Mouse (Mus musculus) MEL (cell line): ENCODE data around the gene Chil1. TPM values are rescaled to one million over a fixed set of nuclear protein-coding genes. Genes with fewer than 3 reads are reported as not detected.

Experiments
- DNase-seq: peaks from one replicate; pipeline ENCODE4 v3.0.0; 2011; ENCODE audit warnings: low read depth, low spot score
- H3K27ac ChIP-seq: 2 replicates; pipeline ENCODE4 v1.5.1; 2012; ENCODE audit warnings: low read depth, mild to moderate bottlenecking, control low read depth, low read length, moderate library complexity; ENCODE audit not compliant: control insufficient read depth
- H3K27me3 ChIP-seq, 2 experiments: fragments of 150-350 bp in 1 of 2; sonication (generic) in 1 of 2; 2 replicates each; pipeline ENCODE4 v1.6.1; 2012; ENCODE audit warnings: low read length in 2 of 2, mild to moderate bottlenecking in 2 of 2, improper control_type of control experiment in 1 of 2, moderate library complexity in 1 of 2; ENCODE audit not compliant: insufficient read depth in 2 of 2, control insufficient read depth in 1 of 2
- H3K36me3 ChIP-seq, 2 experiments: 2 replicates each; pipeline ENCODE4 v1.6.1; 2012 to 2014; ENCODE audit warnings: low read length in 2 of 2, improper control_type of control experiment in 1 of 2, inconsistent platforms in 1 of 2, mild to moderate bottlenecking in 1 of 2; ENCODE audit not compliant: insufficient read depth in 2 of 2, control insufficient read depth in 1 of 2
- H3K4me1 ChIP-seq, 2 experiments: fragments of 150-350 bp in 1 of 2; sonication (generic) in 1 of 2; 2 replicates each; pipeline ENCODE4 v1.6.1; 2012; ENCODE audit warnings: low read length in 2 of 2, improper control_type of control experiment in 1 of 2, mild to moderate bottlenecking in 1 of 2; ENCODE audit not compliant: insufficient read depth in 2 of 2, control insufficient read depth in 1 of 2
- H3K4me3 ChIP-seq, 2 experiments: fragments of 150-350 bp in 1 of 2; sonication (generic) in 1 of 2; 2 replicates each; pipeline ENCODE4 v1.5.1; 2012; ENCODE audit warnings: low read depth in 2 of 2, low read length in 2 of 2, mild to moderate bottlenecking in 2 of 2, moderate library complexity in 2 of 2, control low read depth in 1 of 2, improper control_type of control experiment in 1 of 2; ENCODE audit not compliant: control insufficient read depth in 1 of 2, insufficient read depth in 1 of 2
- H3K79me2 ChIP-seq: 2 replicates; pipeline ENCODE4 v1.6.1; 2012; ENCODE audit warnings: mild to moderate bottlenecking, low read length, moderate library complexity; ENCODE audit not compliant: control insufficient read depth, poor library complexity, insufficient read depth
- H3K9ac ChIP-seq: 2 replicates; pipeline ENCODE4 v1.6.1; 2012; ENCODE audit warnings: low read depth, mild to moderate bottlenecking, control low read depth, low read length, moderate library complexity; ENCODE audit not compliant: control insufficient read depth, poor library complexity, severe bottlenecking
- H3K9me3 ChIP-seq: fragments of 150-350 bp; sonication (generic); replicated peaks from 2 replicates; pipeline ENCODE4 v1.6.1; 2012; ENCODE audit warnings: mild to moderate bottlenecking, low read length, improper control_type of control experiment, moderate library complexity; ENCODE audit not compliant: insufficient read depth
- BHLHE40 ChIP-seq: IDR thresholded peaks from 2 replicates; pipeline ENCODE4 v1.6.1; 2012; ENCODE audit warnings: low read depth, mild to moderate bottlenecking, inconsistent platforms, low read length, improper control_type of control experiment, borderline replicate concordance
- CHD2 ChIP-seq: IDR thresholded peaks from 2 replicates; pipeline ENCODE4 v1.6.1; 2011; ENCODE audit warnings: low read length, improper control_type of control experiment
- ELF1 ChIP-seq: IDR thresholded peaks from 2 replicates; pipeline ENCODE4 v1.6.1; 2014; ENCODE audit warnings: low read depth, mild to moderate bottlenecking, inconsistent platforms, low read length, improper control_type of control experiment, moderate library complexity
- ETS1 ChIP-seq: IDR thresholded peaks from 2 replicates; pipeline ENCODE4 v1.6.1; 2012; ENCODE audit warnings: low read depth, mild to moderate bottlenecking, inconsistent platforms, low read length, improper control_type of control experiment, moderate library complexity
- JUND ChIP-seq: IDR thresholded peaks from 2 replicates; pipeline ENCODE4 v1.6.1; 2011; ENCODE audit warnings: low read depth, mild to moderate bottlenecking, improper control_type of control experiment, low read length
- MAZ ChIP-seq: IDR thresholded peaks from 2 replicates; pipeline ENCODE4 v1.6.1; 2012; ENCODE audit warnings: low read depth, mild to moderate bottlenecking, inconsistent platforms, low read length, improper control_type of control experiment
- MYC ChIP-seq: IDR thresholded peaks from 2 replicates; pipeline ENCODE4 v1.6.1; 2011; ENCODE audit warnings: low read depth, mild to moderate bottlenecking, low read length, improper control_type of control experiment, moderate library complexity
- POLR2A ChIP-seq, 2 experiments: IDR thresholded peaks; 2 replicates each; pipeline ENCODE4 v1.6.1; 2011 to 2012; ENCODE audit warnings: low read length in 2 of 2, mild to moderate bottlenecking in 2 of 2, control low read depth in 1 of 2, improper control_type of control experiment in 1 of 2, low read depth in 1 of 2, moderate library complexity in 1 of 2; ENCODE audit not compliant: control insufficient read depth in 1 of 2, insufficient read depth in 1 of 2, poor library complexity in 1 of 2
- POLR2AphosphoS2 ChIP-seq: IDR thresholded peaks from 2 replicates; pipeline ENCODE4 v1.6.1; 2011; ENCODE audit warnings: low read length, improper control_type of control experiment
- SMC3 ChIP-seq: IDR thresholded peaks from 2 replicates; pipeline ENCODE4 v1.6.1; 2011; ENCODE audit warnings: low read depth, low read length, improper control_type of control experiment
- TAL1 ChIP-seq: IDR thresholded peaks from 2 replicates; pipeline ENCODE4 v1.6.1; 2012; ENCODE audit warnings: mild to moderate bottlenecking, inconsistent platforms, low read length, moderate library complexity, mixed read lengths
- UBTF ChIP-seq: IDR thresholded peaks from 2 replicates; pipeline ENCODE4 v1.6.1; 2012; ENCODE audit warnings: low read depth, mild to moderate bottlenecking, inconsistent platforms, low read length, improper control_type of control experiment, moderate library complexity, borderline replicate concordance; ENCODE audit not compliant: insufficient read depth
- USF2 ChIP-seq, 2 experiments: IDR thresholded peaks; 2 replicates each; pipeline ENCODE4 v1.6.1; 2011 to 2012; ENCODE audit warnings: improper control_type of control experiment in 2 of 2, low read length in 2 of 2, borderline replicate concordance in 1 of 2, inconsistent platforms in 1 of 2, low read depth in 1 of 2, mild to moderate bottlenecking in 1 of 2; ENCODE audit not compliant: insufficient read depth in 1 of 2
- ZKSCAN1 ChIP-seq: IDR thresholded peaks from 2 replicates; pipeline ENCODE4 v1.6.1; 2012; ENCODE audit warnings: low read depth, mild to moderate bottlenecking, inconsistent platforms, low read length, improper control_type of control experiment, moderate library complexity
- ZNF384 ChIP-seq: IDR thresholded peaks from 2 replicates; pipeline ENCODE4 v1.6.1; 2012; ENCODE audit warnings: low read depth, mild to moderate bottlenecking, inconsistent platforms, low read length, improper control_type of control experiment
- polyA plus RNA-seq, 2 experiments: library from polyadenylated mRNA; stranded (reverse) in 1 of 2; unstranded in 1 of 2; fragments of >175 nt in 1 of 2; fragments of >200 nt in 1 of 2; gene quantifications; 2 replicates each; pipeline versions ENCODE4 v1.2.1 to v1.2.4; 2012; ENCODE audit warnings: low replicate concordance in 2 of 2, low read depth in 1 of 2; ENCODE audit not compliant: insufficient read length in 2 of 2, insufficient read depth in 1 of 2, missing spikeins in 1 of 2
- total RNA-seq: library from RNA; depleted of rRNA; stranded (reverse); fragments of 300-350 nt; gene quantifications from 2 replicates; pipeline ENCODE4 v1.2.3, GENCODE M21; 2012

Chil1 gene
- total and polyA plus RNA-seq, 3 experiments: not detected

GRCm38 (mm10) chr1:134234455-134235390, 52.7 kb downstream of the Chil1 start:
- TF ChIP-seq POLR2AphosphoS2 (no peak), MAZ (no peak), POLR2A (IDR thresholded peaks at IDR 0.05; ENCODE audit: control insufficient read depth in 1 of 2, insufficient read depth in 1 of 2, low read depth in 1 of 2, low read length in 2 of 2, poor library complexity in 1 of 2) (no peak), JUND (no peak), CHD2 (no peak), MYC (no peak), TAL1 (no peak), ELF1 (no peak), BHLHE40 (no peak), ETS1 (no peak), ZKSCAN1 (no peak), UBTF (no peak), USF2 (IDR thresholded peaks at IDR 0.05; ENCODE audit: borderline replicate concordance in 1 of 2, insufficient read depth in 1 of 2, low read depth in 1 of 2, low read length in 2 of 2) (no peak), SMC3 (no peak)
- no peak overlapping the region for H3K27ac ChIP-seq
- no peaks in the 10 kb centered on the region for H3K9me3 ChIP-seq
- no peak overlapping the region for H3K4me3 ChIP-seq
- H3K4me1 ChIP-seq: peaks cover 3 to 20% of the 10 kb centered on the region in 2 experiments; a peak in 3 of 4 replicates
- no peaks in the 10 kb centered on the region for H3K79me2 ChIP-seq
- H3K27me3 ChIP-seq: peaks cover 0 to 1% of the 10 kb centered on the region in 2 experiments; a peak in 2 of 4 replicates
- no peak overlapping the region for H3K9ac ChIP-seq
- no peak for DNase-seq
- peaks cover 0 to 3% of the 10 kb centered on the region in 2 experiments; a peak in 1 of 4 replicates for H3K36me3 ChIP-seq

- H3K27me3 ChIP-seq: peaks cover 0 to 1% of the 10 kb centered on the region in 2 experiments; a peak in 2 of 4 replicates
These were observed 53.5 kb downstream of the Chil1 start, which contains the start of gene Adora1 for GRCm38 (mm10) chr1:134235391-134235921. Gene Adora1 (minus strand): TSS chr1:134235431.

More at GRCm38 (mm10) chr1:134235391-134235921, 53.5 kb downstream of the Chil1 start, which contains the start of gene Adora1:
- H3K36me3 ChIP-seq: peaks cover 0 to 3% of the 10 kb centered on the region in 2 experiments; a peak in 1 of 4 replicates
- DNase-seq: no peak
- no peaks in the 10 kb centered on the region for H3K9me3 ChIP-seq
- H3K9ac ChIP-seq: no peak within 1 kb of the TSS
- H3K79me2 ChIP-seq: no peaks in the 10 kb centered on the region
- H3K27ac ChIP-seq: no peak within 1 kb of the TSS
- no peak for TF ChIP-seq ZNF384
- H3K4me3 ChIP-seq: no peak within 1 kb of the TSS
- peaks cover 3 to 20% of the 10 kb centered on the region in 2 experiments; a peak in 3 of 4 replicates for H3K4me1 ChIP-seq
